Mouse (Mus musculus) heart, embryonic 13.5 days (tissue): ENCODE results near the gene Rilpl1. TPM values are rescaled to one million over a fixed set of nuclear protein-coding genes. Genes with fewer than 3 reads are reported as not detected.
A peak's percentile ranks its signal among the peaks of the same experiment; 100 is the strongest.
"Not testable (repeated sequence)": the region's sequence is repeated elsewhere in the genome, so short reads cannot be mapped to it uniquely, and the experiment has no call there.

Experiments used
- ATAC-seq: fragments of 200-750 bp; cut with Nextera tagmentation; 2 replicates; pipeline ENCODE4 v1.8.0; 2017; ENCODE audit warnings: moderate TSS enrichment; ENCODE audit not compliant: insufficient number of reproducible peaks, low FRiP score, low TSS enrichment; ENCODE audit errors: extremely low read depth
- H3K27ac ChIP-seq: fragments of 300-500 bp; sonication (generic); replicated peaks from 2 replicates; pipeline ENCODE4 v1.5.1; 2015; ENCODE audit warnings: moderate library complexity, mild to moderate bottlenecking, inconsistent platforms
- H3K27me3 ChIP-seq: fragments of 300-500 bp; sonication (generic); replicated peaks from 2 replicates; pipeline ENCODE4 v1.6.1; 2015; ENCODE audit warnings: mild to moderate bottlenecking, inconsistent platforms
- H3K36me3 ChIP-seq: fragments of 300-500 bp; sonication (generic); 2 replicates; pipeline ENCODE4 v1.6.1; 2015; ENCODE audit warnings: mild to moderate bottlenecking, inconsistent platforms
- H3K4me1 ChIP-seq: fragments of 300-500 bp; sonication (generic); 2 replicates; pipeline ENCODE4 v1.6.1; 2015; ENCODE audit warnings: inconsistent platforms
- H3K4me2 ChIP-seq: fragments of 300-500 bp; sonication (generic); 2 replicates; pipeline ENCODE4 v1.6.1; 2015; ENCODE audit warnings: inconsistent platforms, mild to moderate bottlenecking, moderate library complexity
- H3K4me3 ChIP-seq: fragments of 300-500 bp; sonication (generic); 2 replicates; pipeline ENCODE4 v1.5.1; 2015; ENCODE audit warnings: moderate library complexity, mild to moderate bottlenecking, inconsistent platforms
- H3K9ac ChIP-seq: fragments of 300-500 bp; sonication (generic); 2 replicates; pipeline ENCODE4 v1.6.1; 2015; ENCODE audit warnings: inconsistent platforms, mild to moderate bottlenecking, moderate library complexity
- H3K9me3 ChIP-seq: fragments of 300-500 bp; sonication (generic); 2 replicates; pipeline ENCODE4 v1.6.1; 2016; ENCODE audit warnings: inconsistent platforms
- WGBS: fragments of 180-500 bp; shearing (Covaris S2); methylation state at CpG from one replicate; pipeline ENCODE4 v1.1.7; 2015; ENCODE audit warnings: mixed read lengths; 5-methylcytosine and 5-hydroxymethylcytosine counted together
- polyA plus RNA-seq: library from polyadenylated mRNA; unstranded; fragments of >200 nt; fragmentation: Nextera tagmentation; extraction: Ambion mirVana; gene quantifications from 2 replicates; pipeline ENCODE4 v1.2.1, GENCODE M21; 2015

The Rilpl1 gene
- polyA plus RNA-seq, 1 experiment from 2014 or later: 21.8 TPM

DNA sequence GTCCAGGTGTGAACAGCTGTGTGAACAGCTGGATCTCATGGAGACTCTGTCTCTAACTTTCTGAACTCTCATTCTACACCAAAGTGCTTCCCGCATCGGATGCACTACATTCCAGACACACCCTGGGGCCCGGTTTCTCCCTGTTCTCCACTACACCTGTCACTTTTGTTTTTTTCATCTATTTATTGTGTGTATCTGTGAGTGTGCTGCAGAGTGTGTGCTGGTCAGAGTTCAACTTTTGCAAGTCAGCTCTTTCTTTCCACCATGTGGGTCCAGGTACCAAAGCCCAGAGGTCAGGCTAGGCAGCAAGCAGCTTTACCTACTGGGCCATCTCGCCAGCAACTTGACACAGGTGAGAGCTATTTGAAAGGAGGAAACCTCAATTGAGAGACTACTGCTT is 26.0 kb downstream of the Rilpl1 start:
- no peaks in the 10 kb centered on the region for H3K27me3 ChIP-seq
- H3K9ac ChIP-seq: no peak overlapping the region
- no peak for ATAC-seq
- H3K27ac ChIP-seq: no peak overlapping the region
- no peaks in the 10 kb centered on the region for H3K9me3 ChIP-seq
- WGBS: 84% methylated on average over 4 of the region's 4 CpGs
- H3K4me3 ChIP-seq: no peak overlapping the region
- peaks cover 79% of the 10 kb centered on the region for H3K36me3 ChIP-seq
- H3K4me2 ChIP-seq: no peak overlapping the region
- peaks cover 18% of the 10 kb centered on the region for H3K4me1 ChIP-seq

DNA sequence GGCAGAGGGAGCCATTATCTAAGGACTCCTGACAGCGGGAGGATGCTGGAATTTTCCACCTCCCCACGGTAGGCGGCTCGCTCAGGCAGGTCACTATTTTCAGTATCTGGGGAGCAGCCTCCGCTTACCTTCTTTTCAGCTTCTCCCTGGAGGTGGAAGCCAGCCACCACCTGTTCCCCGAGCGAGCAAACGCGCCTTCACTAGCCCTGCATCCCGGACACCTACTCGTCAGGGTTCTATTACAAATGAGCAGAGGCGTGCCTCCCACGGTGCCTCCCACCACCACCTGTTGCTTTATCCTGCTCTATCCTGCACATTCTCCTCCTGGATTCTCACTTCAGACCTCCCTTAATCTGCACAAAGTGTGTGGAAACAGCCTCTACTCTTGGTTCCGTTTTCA is 27.4 kb downstream of the Rilpl1 start:
- no peak for ATAC-seq
- Histone ChIP-seq H3K27me3 (no peaks in the 10 kb centered on the region), H3K27ac (no peak overlapping the region), H3K9me3 (no peaks in the 10 kb centered on the region), H3K4me2 (no peak overlapping the region), H3K36me3 (peaks cover 84% of the 10 kb centered on the region), H3K4me3 (no peak overlapping the region), H3K9ac (no peak overlapping the region), H3K4me1 (peaks cover 11% of the 10 kb centered on the region)
- WGBS: 50% methylated on average over 14 of the region's 14 CpGs

DNA sequence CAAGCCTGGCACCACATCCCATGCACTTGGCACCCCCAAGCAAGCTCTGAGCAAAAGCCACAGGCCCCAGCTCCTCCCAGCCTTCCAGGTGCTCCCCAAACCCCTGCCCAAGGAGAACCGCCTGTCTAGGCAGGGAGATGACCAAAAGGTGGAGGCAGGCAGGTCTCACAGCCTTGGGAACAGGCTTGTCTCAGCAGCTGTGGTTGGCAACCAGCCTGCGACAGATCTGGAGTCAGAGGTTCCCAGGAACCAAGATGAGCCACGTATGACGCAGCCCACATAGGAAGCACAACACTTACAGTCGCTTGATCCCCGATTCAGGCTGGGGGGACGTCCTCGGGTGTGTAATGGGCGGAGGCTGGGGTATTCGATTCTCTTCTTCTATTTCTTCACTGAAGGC is 29.6 kb downstream of the Rilpl1 start:
- no peaks in the 10 kb centered on the region for H3K27me3 ChIP-seq

DNA sequence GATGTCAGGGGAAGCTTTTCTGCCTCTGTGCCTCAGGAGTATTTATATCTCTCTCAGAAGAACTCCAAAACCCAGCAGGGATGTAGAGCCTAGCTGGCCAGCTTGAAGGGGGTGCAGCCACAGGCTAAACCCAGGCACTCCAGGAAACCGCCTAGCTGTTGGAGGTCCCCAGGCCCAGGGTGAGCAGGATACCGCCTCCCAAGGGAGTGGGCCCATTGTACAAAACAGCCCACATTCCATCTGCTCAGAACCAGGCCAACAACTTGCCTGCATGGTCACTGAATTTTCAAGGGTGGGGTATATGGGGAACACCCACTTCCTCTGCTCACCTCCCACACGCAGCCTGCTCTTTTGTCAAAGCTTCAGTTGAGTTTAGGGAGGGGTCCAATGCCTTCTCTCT is 30.6 kb downstream of the Rilpl1 start:
- peaks cover 22% of the 10 kb centered on the region for H3K4me1 ChIP-seq
- H3K27ac ChIP-seq: no peak overlapping the region
- no peak overlapping the region for H3K4me2 ChIP-seq
- H3K9me3 ChIP-seq: no peaks in the 10 kb centered on the region
- H3K4me3 ChIP-seq: no peak overlapping the region
- ATAC-seq: no peak
- H3K36me3 ChIP-seq: peaks cover 88% of the 10 kb centered on the region
- H3K27me3 ChIP-seq: no peaks in the 10 kb centered on the region
- no peak overlapping the region for H3K9ac ChIP-seq
- 89% methylated on average over 3 of the region's 3 CpGs for WGBS

More for the DNA sequence above, 29.6 kb downstream of the Rilpl1 start:
- Histone ChIP-seq H3K27ac (no peak overlapping the region), H3K9ac (no peak overlapping the region), H3K4me3 (no peak overlapping the region), H3K36me3 (peaks cover 82% of the 10 kb centered on the region), H3K4me2 (no peak overlapping the region), H3K4me1 (peaks cover 22% of the 10 kb centered on the region), H3K9me3 (no peaks in the 10 kb centered on the region)
- ATAC-seq: no peak
- WGBS: 90% methylated on average over 10 of the region's 10 CpGs

DNA sequence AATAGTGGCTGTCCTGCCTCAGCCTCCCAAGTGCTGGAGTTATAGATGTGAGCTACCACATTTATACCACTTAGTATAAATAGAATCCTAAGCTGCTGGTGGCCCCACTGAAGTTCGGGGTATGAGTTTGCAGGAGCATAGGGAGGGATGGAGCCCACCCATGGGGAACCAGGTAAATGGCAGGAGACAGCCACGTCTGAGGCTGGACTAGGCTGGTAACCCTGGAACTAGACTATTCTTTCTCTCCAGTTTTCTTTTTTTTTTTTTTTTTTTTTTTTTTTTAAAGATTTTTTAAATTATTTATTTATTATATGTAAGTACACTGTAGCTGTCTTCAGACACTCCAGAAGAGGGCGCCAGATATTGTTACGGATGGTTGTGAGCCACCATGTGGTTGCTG is 31.2 kb downstream of the Rilpl1 start:
- not testable (repeated sequence) for H3K27me3 ChIP-seq, ATAC-seq, H3K27ac ChIP-seq, H3K9me3 ChIP-seq, H3K4me3 ChIP-seq, H3K4me2 ChIP-seq, H3K9ac ChIP-seq
- Histone ChIP-seq H3K4me1 (peaks cover 22% of the 10 kb centered on the region), H3K36me3 (peaks cover 88% of the 10 kb centered on the region)
- 64% methylated on average over 4 of the region's 4 CpGs for WGBS

DNA sequence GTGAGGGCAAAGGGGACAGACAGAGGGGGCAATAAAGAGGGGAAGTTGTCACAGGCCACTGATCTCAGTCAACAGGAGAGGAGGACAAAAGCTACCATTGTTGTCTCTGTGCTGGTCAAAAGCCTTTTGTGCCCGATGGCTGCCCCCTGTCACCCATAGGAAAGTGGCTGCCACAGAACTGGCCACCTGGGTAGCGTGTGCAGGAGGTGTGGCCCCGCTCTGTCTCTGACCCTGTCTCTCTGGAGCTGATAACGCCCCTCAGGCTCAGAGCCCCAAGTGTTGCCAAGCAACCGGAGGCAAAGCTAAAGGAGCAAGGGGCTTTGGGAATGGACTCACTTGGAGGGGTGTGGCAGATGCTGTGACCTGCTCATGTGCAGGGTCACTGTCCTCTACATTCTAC is 32.2 kb downstream of the Rilpl1 start:
- no peaks in the 10 kb centered on the region for H3K9me3 ChIP-seq
- no peak for ATAC-seq
- no peak overlapping the region for H3K4me3 ChIP-seq
- no peak overlapping the region for H3K4me2 ChIP-seq
- peak overlapping the region; percentile 13; the same call in 1 of the 2 replicates for H3K9ac ChIP-seq
- no peaks in the 10 kb centered on the region for H3K27me3 ChIP-seq
- 31% methylated on average over 5 of the region's 5 CpGs for WGBS
- H3K27ac ChIP-seq: peak overlapping the region; percentile 56
- peaks cover 89% of the 10 kb centered on the region for H3K36me3 ChIP-seq
- peaks cover 22% of the 10 kb centered on the region for H3K4me1 ChIP-seq

DNA sequence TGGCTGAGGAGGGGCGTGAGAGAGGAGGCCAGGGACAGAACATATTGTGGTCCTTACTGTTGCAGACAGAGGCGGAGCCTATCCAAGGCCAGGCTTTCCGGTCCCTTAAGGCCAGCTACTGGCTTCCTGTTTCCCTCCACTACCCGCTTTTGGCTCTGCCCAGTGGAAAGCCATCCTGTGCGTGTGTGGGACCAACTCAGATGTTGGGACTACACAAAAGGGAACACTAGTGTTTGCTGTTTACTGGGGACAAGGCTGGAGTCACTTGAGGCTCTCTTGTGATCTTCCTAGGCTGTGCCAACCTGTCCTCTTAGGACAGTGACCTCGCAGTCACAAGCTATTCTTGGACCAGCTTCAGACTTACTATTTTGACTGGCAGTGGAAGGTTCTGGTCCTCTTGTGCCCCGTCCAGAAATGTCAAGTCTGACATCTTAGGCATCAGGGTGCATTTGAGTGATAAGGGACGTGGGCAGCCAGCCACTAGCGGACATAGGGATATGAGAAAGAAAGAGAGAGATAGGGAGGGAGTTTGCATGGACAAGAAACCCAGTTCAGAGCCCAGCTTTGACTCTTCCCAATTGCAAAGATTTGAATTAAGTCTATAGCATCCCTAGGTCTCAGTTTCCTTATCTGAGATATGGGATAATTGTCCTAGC is 32.8 kb downstream of the Rilpl1 start:
- no peaks in the 10 kb centered on the region for H3K9me3 ChIP-seq
- 0 out of 2 replicates have a peak overlapping the region, but pooled peaks have one; percentile 24 for H3K4me2 ChIP-seq
- H3K27ac ChIP-seq: peak overlapping the region; percentile 56
- H3K27me3 ChIP-seq: no peaks in the 10 kb centered on the region
- H3K4me1 ChIP-seq: peaks cover 22% of the 10 kb centered on the region
- no peak overlapping the region for H3K4me3 ChIP-seq
- 0 out of 2 replicates have a peak overlapping the region, but pooled peaks have one; percentile 28 for H3K9ac ChIP-seq
- H3K36me3 ChIP-seq: peaks cover 89% of the 10 kb centered on the region
- ATAC-seq: no peak
- 39% methylated on average over 9 of the region's 9 CpGs for WGBS

DNA sequence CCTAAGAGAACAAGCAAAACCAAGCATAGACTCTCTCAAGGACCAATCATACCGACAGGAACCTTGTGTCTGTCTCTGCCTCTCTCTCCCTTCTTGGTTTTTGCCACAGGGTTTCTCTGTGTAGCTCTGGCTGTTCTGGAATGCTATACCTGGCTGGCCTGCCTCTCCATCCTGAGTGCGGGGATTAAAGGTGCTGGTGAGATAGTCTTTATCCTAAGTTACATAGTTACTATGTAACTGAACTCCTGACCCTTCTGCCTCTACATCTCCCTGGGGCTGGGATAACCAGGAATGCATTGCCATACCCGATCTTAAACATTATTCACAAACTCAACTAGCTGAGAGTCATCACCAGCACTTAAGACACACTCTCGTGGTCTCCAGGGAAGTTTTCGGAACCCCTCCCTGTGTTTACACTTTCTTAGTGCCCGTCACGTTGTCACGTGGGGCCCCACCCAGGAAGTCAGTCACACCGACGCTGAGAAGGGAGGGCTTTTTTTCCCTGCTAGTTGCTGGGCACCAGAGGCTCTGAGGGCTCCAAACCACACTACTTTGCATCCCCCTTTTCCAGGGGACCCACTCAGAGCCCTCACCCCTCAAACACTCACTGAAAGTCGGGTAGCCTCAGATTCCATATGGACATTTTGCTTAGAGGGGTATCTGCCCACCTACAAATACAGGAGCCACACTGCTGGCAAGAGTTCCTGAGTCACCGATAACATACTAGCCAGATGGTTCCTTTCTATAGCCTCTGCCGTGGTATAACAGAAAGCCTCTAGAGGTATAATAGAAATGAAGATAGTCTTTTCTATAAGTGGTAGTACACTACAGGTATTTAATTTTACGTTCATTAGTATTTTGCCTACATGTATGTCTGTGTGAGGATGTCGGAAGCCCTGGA is 34.3 kb downstream of the Rilpl1 start:
- 67% methylated on average over 15 of the region's 15 CpGs for WGBS

DNA sequence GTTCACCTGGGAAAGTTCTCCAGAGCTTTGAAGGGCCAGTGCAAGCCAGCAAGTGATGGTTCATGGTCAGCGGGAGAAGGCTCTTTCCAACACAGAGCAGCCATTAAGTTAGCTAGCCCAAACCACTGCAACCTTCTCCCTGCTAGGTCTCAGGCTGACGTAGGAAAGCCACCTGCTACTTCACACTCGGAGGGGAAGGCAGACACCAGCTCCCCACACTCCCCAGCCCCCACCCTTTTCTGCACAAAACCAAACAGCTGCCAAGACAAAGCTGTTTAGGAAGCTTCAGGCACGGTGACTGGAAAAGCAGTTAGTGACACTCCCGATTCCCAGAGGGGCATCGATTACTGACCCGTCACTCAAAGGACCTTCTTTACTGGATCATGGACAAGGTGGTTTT is 35.6 kb downstream of the Rilpl1 start:
- Histone ChIP-seq H3K9ac (no peak overlapping the region), H3K9me3 (no peaks in the 10 kb centered on the region), H3K27ac (no peak overlapping the region), H3K4me2 (no peak overlapping the region), H3K27me3 (no peaks in the 10 kb centered on the region), H3K4me3 (no peak overlapping the region), H3K36me3 (peaks cover 89% of the 10 kb centered on the region), H3K4me1 (peaks cover 22% of the 10 kb centered on the region)
- WGBS: 68% methylated on average over 7 of the region's 7 CpGs
- ATAC-seq: no peak

More for the DNA sequence above, 34.3 kb downstream of the Rilpl1 start:
- Histone ChIP-seq H3K4me2 (no peak overlapping the region), H3K27ac (no peak overlapping the region; the same call in 1 of the 2 replicates), H3K4me1 (peaks cover 22% of the 10 kb centered on the region), H3K36me3 (peaks cover 89% of the 10 kb centered on the region), H3K27me3 (no peaks in the 10 kb centered on the region), H3K9ac (no peak overlapping the region), H3K4me3 (no peak overlapping the region), H3K9me3 (no peaks in the 10 kb centered on the region)
- no peak for ATAC-seq

DNA sequence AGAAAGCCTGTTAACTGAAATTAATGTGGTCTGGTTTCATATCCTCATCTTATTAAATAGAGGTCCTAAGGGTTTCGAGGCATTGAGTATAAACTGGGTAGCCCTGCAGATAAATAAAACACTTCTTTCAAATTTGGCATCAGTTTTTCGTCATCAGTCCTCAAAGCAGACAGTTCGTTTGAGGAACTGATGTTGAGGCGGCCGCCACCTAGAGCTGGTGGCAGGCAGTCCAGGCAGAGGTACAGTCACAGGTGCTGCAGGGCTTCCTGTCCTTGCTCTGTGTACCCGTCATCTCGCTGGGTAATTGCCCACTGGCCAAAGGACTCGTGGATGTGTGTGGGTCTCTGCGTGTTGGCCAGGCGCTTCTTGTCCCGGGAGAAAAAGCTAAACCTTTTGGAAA is 37.7 kb downstream of the Rilpl1 start:
- 79% methylated on average over 11 of the region's 11 CpGs for WGBS
- Histone ChIP-seq H3K27me3 (no peaks in the 10 kb centered on the region), H3K4me1 (peaks cover 11% of the 10 kb centered on the region), H3K27ac (no peak overlapping the region), H3K4me2 (no peak overlapping the region), H3K9ac (no peak overlapping the region), H3K4me3 (no peak overlapping the region), H3K36me3 (peaks cover 86% of the 10 kb centered on the region), H3K9me3 (no peaks in the 10 kb centered on the region)
- ATAC-seq: no peak

DNA sequence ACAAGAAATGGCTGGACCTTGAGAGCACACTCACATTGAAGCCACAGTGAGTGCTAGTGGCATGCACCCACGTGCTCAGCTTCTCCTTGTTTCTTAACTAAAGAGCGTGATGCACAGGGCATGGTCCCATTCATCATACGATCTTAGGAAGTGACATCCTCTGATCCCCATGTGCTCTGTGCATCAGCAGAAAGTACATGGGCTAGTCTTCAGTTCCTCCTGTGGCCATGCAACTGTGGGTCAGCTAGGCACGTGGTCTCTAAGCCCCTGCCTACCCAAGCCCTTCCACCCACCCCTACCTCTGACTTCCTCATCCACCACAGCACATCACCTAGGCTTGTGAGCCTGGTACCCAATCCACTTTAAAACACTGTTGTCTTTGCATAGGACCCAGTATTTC is 38.6 kb downstream of the Rilpl1 start:
- Histone ChIP-seq H3K27me3 (no peaks in the 10 kb centered on the region), H3K36me3 (peaks cover 88% of the 10 kb centered on the region), H3K4me1 (peaks cover 3% of the 10 kb centered on the region; the same call in 1 of the 2 replicates), H3K27ac (no peak overlapping the region), H3K9ac (no peak overlapping the region), H3K4me2 (no peak overlapping the region), H3K9me3 (no peaks in the 10 kb centered on the region), H3K4me3 (no peak overlapping the region)
- no peak for ATAC-seq
- 85% methylated on average over 4 of the region's 4 CpGs for WGBS
